Mouse (Mus musculus) limb, embryonic 11.5 days (tissue): Measurements from ENCODE around the gene Rnaset2a. TPM values are rescaled to one million over a fixed set of nuclear protein-coding genes. Genes with fewer than 3 reads are reported as not detected.
"Not testable (repeated sequence)": the region's sequence is repeated elsewhere in the genome, so short reads cannot be mapped to it uniquely, and the experiment has no call there.

Experiments used
- ATAC-seq: fragments of 200-750 bp; cut with Nextera tagmentation; 2 replicates; pipeline ENCODE4 v1.8.0; 2017; ENCODE audit warnings: low read depth; ENCODE audit not compliant: insufficient number of reproducible peaks, low FRiP score, low TSS enrichment
- DNase-seq: peaks from one replicate; pipeline ENCODE4 v3.0.0-alpha.2; 2015; ENCODE audit warnings: low spot score
- H3K27ac ChIP-seq: fragments of 300-500 bp; sonication (generic); replicated peaks from 2 replicates; pipeline ENCODE4 v1.5.1; 2014; ENCODE audit warnings: low read depth, mild to moderate bottlenecking, low read length
- H3K27me3 ChIP-seq: fragments of 300-500 bp; sonication (generic); 2 replicates; pipeline ENCODE4 v1.6.1; 2014; ENCODE audit warnings: mild to moderate bottlenecking, low read length, mixed read lengths; ENCODE audit not compliant: control insufficient read depth, insufficient read depth
- H3K36me3 ChIP-seq: fragments of 300-500 bp; sonication (generic); 2 replicates; pipeline ENCODE4 v1.6.1; 2014; ENCODE audit warnings: mild to moderate bottlenecking, low read length, moderate library complexity, mixed read lengths; ENCODE audit not compliant: control insufficient read depth, insufficient read depth
- H3K4me1 ChIP-seq: fragments of 300-500 bp; sonication (generic); 2 replicates; pipeline ENCODE4 v1.6.1; 2014; ENCODE audit warnings: low read length, mixed read lengths; ENCODE audit not compliant: control insufficient read depth, insufficient read depth
- H3K4me2 ChIP-seq: fragments of 300-500 bp; sonication (generic); 2 replicates; pipeline ENCODE4 v1.6.1; 2014; ENCODE audit warnings: low read depth, mild to moderate bottlenecking, moderate library complexity; ENCODE audit not compliant: severe bottlenecking
- H3K4me3 ChIP-seq: fragments of 300-500 bp; sonication (generic); 2 replicates; pipeline ENCODE4 v1.5.1; 2014; ENCODE audit warnings: low read depth, low read length
- H3K9ac ChIP-seq: fragments of 300-500 bp; sonication (generic); 2 replicates; pipeline ENCODE4 v1.6.1; 2014; ENCODE audit warnings: mild to moderate bottlenecking, low read length
- H3K9me3 ChIP-seq: fragments of 300-500 bp; sonication (generic); 2 replicates; pipeline ENCODE4 v1.6.1; 2016; ENCODE audit warnings: low read length; ENCODE audit not compliant: control insufficient read depth
- WGBS: fragments of 180-500 bp; shearing (Covaris S2); extraction: QIAGEN DNeasy Blood & Tissue Kit; methylation state at CpG from one replicate; pipeline ENCODE4 v1.1.7; 2014; 5-methylcytosine and 5-hydroxymethylcytosine counted together
- polyA plus RNA-seq: library from polyadenylated mRNA; unstranded; fragments of >200 nt; fragmentation: Nextera tagmentation; extraction: Ambion mirVana; gene quantifications from 2 replicates; pipeline ENCODE4 v1.2.1, GENCODE M21; 2014

Gene Rnaset2a
- polyA plus RNA-seq, 1 experiment from 2014 or later, result 21.2 TPM

DNA sequence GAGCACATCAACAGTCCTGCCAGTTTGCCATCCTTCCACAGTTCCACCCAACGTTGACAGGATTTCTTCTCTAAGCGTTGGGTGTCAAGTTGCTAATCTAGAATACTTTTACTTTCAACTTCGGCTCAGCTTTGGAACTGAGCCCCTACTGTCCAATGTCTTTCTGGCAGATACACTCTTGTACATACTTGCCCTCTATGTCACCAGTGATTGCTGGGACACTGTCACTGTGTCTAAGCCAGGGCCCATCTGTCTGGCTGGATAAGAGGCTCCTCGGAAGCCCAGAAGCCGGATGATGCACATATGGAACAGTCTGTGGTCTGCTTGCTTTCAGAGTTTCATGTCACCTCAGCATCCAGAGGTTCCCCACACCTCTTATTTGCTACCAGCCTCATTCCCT lies 51.7 kb downstream of the Rnaset2a start:
- not testable (repeated sequence) for H3K9me3 ChIP-seq, H3K27ac ChIP-seq, H3K4me1 ChIP-seq, H3K4me3 ChIP-seq, H3K36me3 ChIP-seq, DNase-seq, H3K4me2 ChIP-seq, H3K27me3 ChIP-seq, H3K9ac ChIP-seq, ATAC-seq
- WGBS, result 57% methylated on average over 3 of the region's 5 CpGs

DNA sequence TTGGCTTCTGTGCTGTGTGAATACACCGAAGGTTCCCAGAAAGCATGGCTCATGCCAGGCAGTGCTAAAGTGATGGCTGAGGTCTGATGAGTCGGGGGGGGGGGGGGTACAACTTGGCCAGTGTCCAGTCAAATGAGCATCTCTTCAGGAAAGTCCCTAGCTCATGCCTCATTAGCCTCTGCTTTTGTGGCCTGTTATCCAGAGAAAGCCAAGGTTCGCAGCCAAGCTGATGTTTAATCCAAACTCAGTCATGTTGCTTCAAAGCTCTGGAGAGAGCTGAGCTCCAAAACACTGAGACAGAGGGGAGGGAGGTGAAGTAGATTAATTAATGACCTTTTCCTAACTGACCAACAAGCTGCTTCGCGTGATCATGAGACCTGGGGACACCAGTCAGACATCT lies 52.2 kb downstream of the Rnaset2a start:
- not testable (repeated sequence) for H3K36me3 ChIP-seq, H3K4me3 ChIP-seq, H3K27me3 ChIP-seq, DNase-seq, H3K9ac ChIP-seq, H3K9me3 ChIP-seq, ATAC-seq, H3K4me2 ChIP-seq, H3K27ac ChIP-seq, H3K4me1 ChIP-seq
- 60% methylated on average over 3 of the region's 5 CpGs for WGBS

DNA sequence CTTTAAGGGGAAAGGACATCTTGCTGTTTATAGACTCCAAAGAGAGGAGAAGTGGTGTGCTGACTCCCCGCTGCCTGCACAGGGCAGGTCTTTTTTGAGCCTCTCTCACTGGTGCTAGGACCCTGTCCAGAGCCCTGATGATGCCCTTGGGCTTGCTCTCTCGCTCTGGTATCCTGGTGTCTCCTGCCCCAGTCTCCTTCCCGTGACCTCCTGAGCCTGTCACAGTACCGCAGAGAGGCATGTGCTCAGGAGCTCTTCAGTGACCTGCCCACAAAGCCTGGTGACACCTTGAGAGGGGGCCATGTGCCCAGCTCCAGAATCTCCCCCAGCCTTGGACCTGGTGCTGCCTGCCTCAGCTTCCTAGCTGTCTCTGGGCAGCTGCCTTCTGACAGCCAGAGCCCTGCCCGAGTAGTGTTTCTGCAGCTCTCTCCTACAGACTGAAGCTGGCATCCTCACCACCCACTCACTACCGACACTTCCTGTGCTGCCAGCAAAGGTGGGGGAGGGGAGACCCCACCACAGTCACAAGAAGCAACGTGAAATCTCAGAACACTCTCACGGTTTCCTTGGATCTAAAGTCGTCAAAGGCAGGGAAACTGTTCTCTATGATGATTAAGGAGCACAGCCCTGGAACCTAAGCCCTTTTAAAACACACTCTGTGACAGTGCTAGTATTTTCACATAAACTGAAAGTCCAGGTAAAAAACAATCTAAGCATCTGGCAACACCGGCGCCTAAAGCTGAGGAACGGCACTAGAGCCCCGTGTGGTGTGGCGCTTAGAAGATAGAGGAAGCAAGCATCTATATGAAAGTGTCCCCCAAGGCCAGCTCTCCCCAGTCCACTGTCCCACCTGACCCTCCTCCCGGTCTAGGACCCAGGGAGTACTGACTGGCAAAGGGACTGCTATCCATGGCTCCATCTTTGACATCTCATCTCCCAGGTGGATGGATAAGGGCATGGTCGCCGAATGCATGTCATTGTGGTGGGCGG lies 55.1 kb downstream of the Rnaset2a start:
- ATAC-seq, H3K4me3 ChIP-seq, H3K9ac ChIP-seq, H3K36me3 ChIP-seq, H3K4me2 ChIP-seq, H3K9me3 ChIP-seq, H3K27ac ChIP-seq, DNase-seq, H3K4me1 ChIP-seq, H3K27me3 ChIP-seq: not testable (repeated sequence)
- 53% methylated on average over 3 of the region's 18 CpGs for WGBS

DNA sequence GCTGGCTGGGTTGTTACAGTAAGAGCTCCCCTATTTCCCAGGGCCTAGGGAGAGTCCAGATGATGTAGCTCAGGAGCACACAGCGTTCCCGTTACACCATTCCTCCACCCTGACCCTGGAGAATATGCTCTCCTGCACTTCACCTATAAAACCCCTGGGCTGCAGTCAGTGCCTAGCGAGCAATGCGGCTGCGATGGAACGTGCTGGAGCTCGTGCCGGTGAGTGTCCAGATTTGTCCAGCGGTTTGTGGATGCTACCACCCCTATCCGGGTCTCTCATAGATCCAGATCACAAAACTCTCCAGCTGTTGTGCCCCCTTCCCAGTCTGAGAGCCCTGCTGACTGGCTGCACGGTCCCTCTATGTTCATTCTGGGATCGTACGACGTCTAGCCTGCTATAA lies 56.6 kb downstream of the Rnaset2a start:
- WGBS, result 87% methylated on average over 14 of the region's 14 CpGs
- not testable (repeated sequence) for H3K36me3 ChIP-seq, H3K9ac ChIP-seq, DNase-seq, H3K4me2 ChIP-seq, ATAC-seq, H3K27me3 ChIP-seq, H3K4me3 ChIP-seq, H3K9me3 ChIP-seq, H3K27ac ChIP-seq, H3K4me1 ChIP-seq

DNA sequence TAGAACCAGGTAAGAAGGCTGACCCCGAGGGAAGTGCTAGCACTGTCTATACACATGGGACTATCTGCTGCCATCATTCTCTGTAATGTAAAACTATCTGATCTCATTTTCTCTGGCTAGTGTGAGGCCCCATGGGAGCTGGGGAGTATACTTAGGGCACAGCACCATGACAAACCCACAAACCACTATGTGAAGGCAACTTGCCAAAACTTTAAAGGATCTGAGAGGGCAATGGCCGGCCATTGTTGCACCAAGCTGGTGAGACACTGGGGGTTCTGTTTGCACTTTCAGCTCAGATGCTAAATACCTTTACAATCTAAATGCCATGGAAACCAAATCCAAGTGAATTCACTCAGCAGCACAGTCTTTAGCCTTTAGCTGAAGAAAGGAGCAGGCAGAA lies 78.0 kb downstream of the Rnaset2a start:
- H3K9ac ChIP-seq, DNase-seq, H3K4me1 ChIP-seq, H3K27me3 ChIP-seq, H3K4me2 ChIP-seq, H3K4me3 ChIP-seq, H3K27ac ChIP-seq, H3K9me3 ChIP-seq, H3K36me3 ChIP-seq, ATAC-seq: not testable (repeated sequence)
- WGBS, result 92% methylated on average over 1 of the region's 2 CpGs

Other genes with a start within 250 kb of the Rnaset2a start
- 0.30 and 0.36 TPM in 2 replicates for gene Tagap, start 222.1 kb downstream of the Rnaset2a start, polyA plus RNA-seq
- 50.0 and 54.1 TPM in 2 replicates for gene Rsph3a, start 202.5 kb downstream of the Rnaset2a start, polyA plus RNA-seq
- gene Gm49673, start 309 bp downstream of the Rnaset2a start, polyA plus RNA-seq, result 0.35 TPM in 1 of 2 replicates, not detected in the other
- gene Fgfr1op, start 17.4 kb upstream of the Rnaset2a start, polyA plus RNA-seq, result 59.2 and 64.0 TPM in 2 replicates
- not detected in 2 replicates for gene Ccr6, start 87.9 kb upstream of the Rnaset2a start, polyA plus RNA-seq
- gene Mpc1, start 134.8 kb upstream of the Rnaset2a start, polyA plus RNA-seq, result 95.1 and 96.4 TPM in 2 replicates
- 43.0 and 43.4 TPM in 2 replicates for gene Sft2d1, start 163.0 kb upstream of the Rnaset2a start, polyA plus RNA-seq
- 0.20 and 0.45 TPM in 2 replicates for gene Prr18, start 189.4 kb upstream of the Rnaset2a start, polyA plus RNA-seq
- 1.2 and 2.1 TPM in 2 replicates for gene T2, start 207.9 kb upstream of the Rnaset2a start, polyA plus RNA-seq